Mouse (Mus musculus) adrenal gland, postnatal 36 days (tissue): Measurements from ENCODE around the gene Pcdh9. TPM values are rescaled to one million over a fixed set of nuclear protein-coding genes. Genes with fewer than 3 reads are reported as not detected.

Experiments
- DNase-seq, 2 experiments: peaks; one replicate each; pipeline ENCODE4 v3.0.0; 2021; ENCODE audit warnings: mixed read lengths in 1 of 2
- total RNA-seq, 2 experiments: library from RNA; stranded (reverse); gene quantifications; 2 replicates each; pipeline ENCODE4 v1.2.3; 2021

Pcdh9 gene
- total RNA-seq, 2 experiments from 2014 or later, result 1.6 to 3.1 TPM

GRCm38 (mm10) chr14:93786234-93786633 lies 104.2 kb downstream of the Pcdh9 start:
- DNase-seq, result no peak

- no peak for DNase-seq
Observed at GRCm38 (mm10) chr14:93785031-93785430, 105.4 kb downstream of the Pcdh9 start.

GRCm38 (mm10) chr14:93762855-93763254 lies 127.6 kb downstream of the Pcdh9 start:
- no peak for DNase-seq

- DNase-seq, result no peak
Observed at GRCm38 (mm10) chr14:93734077-93734673, 156.3 kb downstream of the Pcdh9 start.

- no peak for DNase-seq
Observed at GRCm38 (mm10) chr14:93725798-93726197, 164.7 kb downstream of the Pcdh9 start.

- DNase-seq, result no peak
Observed at GRCm38 (mm10) chr14:93719208-93719607, 171.3 kb downstream of the Pcdh9 start.

GRCm38 (mm10) chr14:93713250-93713935 lies 177.1 kb downstream of the Pcdh9 start:
- DNase-seq, result no peak

- no peak for DNase-seq
Observed at GRCm38 (mm10) chr14:93708651-93709050, 181.8 kb downstream of the Pcdh9 start.

GRCm38 (mm10) chr14:93701385-93702101 lies 188.9 kb downstream of the Pcdh9 start:
- DNase-seq, result no peak

- DNase-seq, result no peak
Observed at GRCm38 (mm10) chr14:93700916-93701315, 189.6 kb downstream of the Pcdh9 start.

- no peak for DNase-seq
Observed at GRCm38 (mm10) chr14:93684641-93685040, 205.8 kb downstream of the Pcdh9 start.

- DNase-seq, result no peak
Observed at GRCm38 (mm10) chr14:93675273-93676068, 215.0 kb downstream of the Pcdh9 start.

- no peak for DNase-seq
Observed at GRCm38 (mm10) chr14:93653986-93654757, 236.3 kb downstream of the Pcdh9 start.

GRCm38 (mm10) chr14:93627241-93627640 lies 263.2 kb downstream of the Pcdh9 start:
- no peak for DNase-seq

- no peak for DNase-seq
Observed at GRCm38 (mm10) chr14:93624144-93624543, 266.3 kb downstream of the Pcdh9 start.

- DNase-seq, result no peak
Observed at GRCm38 (mm10) chr14:93621211-93621610, 269.3 kb downstream of the Pcdh9 start.

- no peak for DNase-seq
Observed at GRCm38 (mm10) chr14:93607546-93607945, 282.9 kb downstream of the Pcdh9 start.

- no peak for DNase-seq
Observed at GRCm38 (mm10) chr14:93599997-93600396, 290.5 kb downstream of the Pcdh9 start.

GRCm38 (mm10) chr14:93585432-93586024 lies 305.0 kb downstream of the Pcdh9 start:
- DNase-seq, result no peak

GRCm38 (mm10) chr14:93564361-93564760 lies 326.1 kb downstream of the Pcdh9 start:
- peak; percentile 30 to 51 for DNase-seq

GRCm38 (mm10) chr14:93561577-93561976 lies 328.9 kb downstream of the Pcdh9 start:
- no peak for DNase-seq
